Mouse (Mus musculus) hindbrain, embryonic 16.5 days (tissue): ENCODE data around the gene Mtus2. TPM values are rescaled to one million over a fixed set of nuclear protein-coding genes. Genes with fewer than 3 reads are reported as not detected.
A peak's percentile ranks its signal among the peaks of the same experiment; 100 is the strongest.

ENCODE experiments used
- ATAC-seq: fragments of 200-750 bp; cut with Nextera tagmentation; 2 replicates; pipeline ENCODE4 v1.8.0; 2017; ENCODE audit warnings: moderate TSS enrichment, moderate library complexity
- H3K27ac ChIP-seq: fragments of 300-500 bp; sonication (generic); 2 replicates; pipeline ENCODE4 v1.5.1; 2014; ENCODE audit warnings: low read depth, mild to moderate bottlenecking, control low read depth, low read length, moderate library complexity
- H3K27me3 ChIP-seq: fragments of 300-500 bp; sonication (generic); replicated peaks from 2 replicates; pipeline ENCODE4 v1.6.1; 2014; ENCODE audit warnings: low read length; ENCODE audit not compliant: control insufficient read depth, insufficient read depth
- H3K36me3 ChIP-seq: fragments of 300-500 bp; sonication (generic); 2 replicates; pipeline ENCODE4 v1.6.1; 2014; ENCODE audit warnings: mild to moderate bottlenecking, low read length, moderate library complexity, mixed read lengths; ENCODE audit not compliant: control insufficient read depth, insufficient read depth
- H3K4me1 ChIP-seq: fragments of 300-500 bp; sonication (generic); 2 replicates; pipeline ENCODE4 v1.6.1; 2014; ENCODE audit warnings: low read depth, low read length; ENCODE audit not compliant: control insufficient read depth, insufficient read depth
- H3K4me2 ChIP-seq: fragments of 300-500 bp; sonication (generic); 2 replicates; pipeline ENCODE4 v1.6.1; 2014; ENCODE audit warnings: mild to moderate bottlenecking, low read length, control low read depth, moderate library complexity
- H3K4me3 ChIP-seq: fragments of 300-500 bp; sonication (generic); 2 replicates; pipeline ENCODE4 v1.5.1; 2014; ENCODE audit warnings: mild to moderate bottlenecking, low read length, control low read depth, moderate library complexity
- H3K9ac ChIP-seq: fragments of 300-500 bp; sonication (generic); 2 replicates; pipeline ENCODE4 v1.6.1; 2014; ENCODE audit warnings: low read depth, mild to moderate bottlenecking, control low read depth, low read length, moderate library complexity
- H3K9me3 ChIP-seq: fragments of 300-500 bp; sonication (generic); 2 replicates; pipeline ENCODE4 v1.6.1; 2014; ENCODE audit warnings: mild to moderate bottlenecking, low read length, moderate library complexity; ENCODE audit not compliant: control insufficient read depth
- WGBS: fragments of 180-500 bp; shearing (Covaris S2); extraction: QIAGEN DNeasy Blood & Tissue Kit; methylation state at CpG from one replicate; pipeline ENCODE4 v1.1.7; 2014; 5-methylcytosine and 5-hydroxymethylcytosine counted together
- polyA plus RNA-seq: library from polyadenylated mRNA; unstranded; fragments of >200 nt; fragmentation: Nextera tagmentation; extraction: Ambion mirVana; gene quantifications from 2 replicates; pipeline ENCODE4 v1.2.1, GENCODE M21; 2015

Mtus2 gene
- polyA plus RNA-seq, 1 experiment from 2014 or later, result 34.8 TPM

DNA sequence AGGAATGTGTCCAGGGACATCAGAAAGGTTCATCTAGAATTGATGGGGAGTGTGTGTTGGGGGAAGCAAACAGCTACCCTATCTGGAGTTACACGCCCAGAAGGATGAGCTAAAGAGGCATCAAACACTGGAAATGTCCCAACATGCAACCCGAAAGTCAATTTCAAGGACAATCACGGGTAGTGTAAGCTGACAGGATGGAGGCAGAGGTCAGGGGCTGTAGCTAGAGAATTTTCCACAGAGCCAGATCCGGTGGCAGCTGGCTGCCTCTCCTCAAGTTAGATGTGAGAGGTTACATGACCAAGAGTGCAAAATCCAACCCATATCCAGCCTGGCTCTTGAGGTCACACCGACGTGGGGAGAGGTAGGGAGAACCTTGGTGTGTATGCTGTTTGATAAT is 315.7 kb downstream of the Mtus2 start:
- no peaks in the 10 kb centered on the region for H3K27me3 ChIP-seq
- WGBS, result 86% methylated on average over 6 of the region's 6 CpGs
- H3K9ac ChIP-seq, result no peak overlapping the region
- H3K9me3 ChIP-seq, result no peaks in the 10 kb centered on the region
- H3K36me3 ChIP-seq, result no peaks in the 10 kb centered on the region
- no peak overlapping the region for H3K4me2 ChIP-seq
- H3K4me1 ChIP-seq, result no peaks in the 10 kb centered on the region
- no peak for ATAC-seq
- no peak overlapping the region for H3K4me3 ChIP-seq
- no peak overlapping the region for H3K27ac ChIP-seq

DNA sequence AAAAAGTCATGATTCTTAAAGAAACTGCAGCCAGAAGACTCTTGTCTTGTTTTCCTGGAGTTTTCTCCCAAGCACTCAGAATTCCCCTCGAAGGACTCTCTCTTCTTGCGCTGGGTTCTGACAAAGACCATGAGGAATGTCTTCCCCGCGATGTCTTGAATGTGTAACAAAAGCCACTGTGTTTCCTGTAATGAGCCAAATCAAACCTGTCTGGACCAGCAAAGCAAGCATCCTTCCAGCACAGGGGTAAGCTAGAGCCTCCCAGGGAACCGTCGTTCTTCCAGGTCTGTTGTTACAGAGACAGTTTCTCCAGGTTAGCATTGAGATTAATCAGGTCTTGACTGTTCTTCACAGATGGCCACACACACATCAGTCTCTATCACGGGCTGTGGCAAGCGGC is 321.1 kb downstream of the Mtus2 start:
- H3K27me3 ChIP-seq, result no peaks in the 10 kb centered on the region
- no peak overlapping the region for H3K27ac ChIP-seq
- ATAC-seq, result no peak
- no peaks in the 10 kb centered on the region for H3K9me3 ChIP-seq
- H3K9ac ChIP-seq, result no peak overlapping the region
- H3K4me1 ChIP-seq, result no peaks in the 10 kb centered on the region
- 86% methylated on average over 8 of the region's 8 CpGs for WGBS
- no peak overlapping the region for H3K4me3 ChIP-seq
- H3K4me2 ChIP-seq, result no peak overlapping the region
- no peaks in the 10 kb centered on the region for H3K36me3 ChIP-seq

DNA sequence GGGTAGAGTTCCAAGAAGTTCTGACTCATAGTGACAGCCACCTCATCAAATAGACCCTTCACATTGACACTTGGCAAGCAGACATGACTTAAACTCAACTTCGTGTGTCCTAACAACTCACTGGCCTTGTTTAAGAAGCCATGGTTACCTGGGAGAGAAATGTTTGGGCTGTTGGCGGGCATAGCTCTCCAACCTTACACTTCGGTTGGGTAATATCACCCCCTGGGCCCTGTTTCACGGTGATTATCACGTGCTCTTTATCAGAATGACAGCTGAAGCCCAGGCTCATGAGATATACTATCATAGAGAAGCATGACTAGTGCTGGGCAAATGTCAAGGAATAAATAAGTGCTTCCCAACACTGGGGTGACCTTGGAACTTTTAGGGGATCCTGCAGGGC is 323.2 kb downstream of the Mtus2 start:
- H3K4me2 ChIP-seq, result no peak overlapping the region
- H3K27me3 ChIP-seq, result no peaks in the 10 kb centered on the region
- ATAC-seq, result no peak
- no peak overlapping the region for H3K27ac ChIP-seq
- 83% methylated on average over 5 of the region's 5 CpGs for WGBS
- H3K36me3 ChIP-seq, result no peaks in the 10 kb centered on the region
- H3K9me3 ChIP-seq, result no peaks in the 10 kb centered on the region
- no peak overlapping the region for H3K9ac ChIP-seq
- no peak overlapping the region for H3K4me3 ChIP-seq
- H3K4me1 ChIP-seq, result no peaks in the 10 kb centered on the region

- Histone ChIP-seq H3K27me3 (no peaks in the 10 kb centered on the region), H3K27ac (no peak overlapping the region), H3K4me1 (no peaks in the 10 kb centered on the region), H3K9me3 (no peaks in the 10 kb centered on the region), H3K9ac (no peak overlapping the region), H3K4me3 (no peak overlapping the region), H3K4me2 (no peak overlapping the region), H3K36me3 (no peaks in the 10 kb centered on the region)
- ATAC-seq, result no peak
- 84% methylated on average over 6 of the region's 6 CpGs for WGBS
Measured at GRCm38 (mm10) chr5:148282093-148282492, 325.0 kb downstream of the Mtus2 start.

DNA sequence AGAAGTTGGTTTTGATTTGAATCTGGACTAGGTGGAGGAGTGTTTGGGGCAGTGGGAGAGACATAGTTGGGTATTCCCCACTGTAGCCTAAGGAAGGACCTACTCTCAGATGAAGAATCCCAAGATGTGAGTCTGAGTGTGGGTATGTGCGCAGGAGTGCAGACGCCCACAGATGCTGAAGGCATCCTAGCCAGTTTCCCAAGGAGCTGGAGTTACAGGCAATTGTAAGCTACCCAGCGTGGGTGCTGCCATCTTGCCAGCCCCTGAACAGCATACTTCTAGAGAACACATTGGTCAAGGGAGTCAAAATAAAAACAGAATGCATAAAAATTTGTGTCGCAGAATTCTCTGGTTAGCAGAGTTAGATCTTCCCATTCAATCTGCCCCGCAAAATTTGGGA is 325.5 kb downstream of the Mtus2 start:
- Histone ChIP-seq H3K27ac (0 out of 2 replicates have a peak overlapping the region, but pooled peaks have one; percentile 19), H3K4me1 (no peaks in the 10 kb centered on the region), H3K4me3 (no peak overlapping the region), H3K9me3 (no peaks in the 10 kb centered on the region), H3K9ac (no peak overlapping the region), H3K36me3 (no peaks in the 10 kb centered on the region), H3K4me2 (no peak overlapping the region), H3K27me3 (no peaks in the 10 kb centered on the region)
- no peak for ATAC-seq
- WGBS, result 90% methylated on average over 5 of the region's 5 CpGs

- H3K9ac ChIP-seq, result no peak overlapping the region
- no peaks in the 10 kb centered on the region for H3K27me3 ChIP-seq
- H3K27ac ChIP-seq, result no peak overlapping the region
- H3K36me3 ChIP-seq, result no peaks in the 10 kb centered on the region
- 87% methylated on average over 2 of the region's 2 CpGs for WGBS
- no peaks in the 10 kb centered on the region for H3K9me3 ChIP-seq
- H3K4me3 ChIP-seq, result no peak overlapping the region
- H3K4me1 ChIP-seq, result no peaks in the 10 kb centered on the region
- no peak for ATAC-seq
- H3K4me2 ChIP-seq, result no peak overlapping the region
Measured at GRCm38 (mm10) chr5:148283177-148283576, 326.1 kb downstream of the Mtus2 start.

- Histone ChIP-seq H3K27ac (no peak overlapping the region), H3K4me1 (no peaks in the 10 kb centered on the region), H3K9me3 (no peaks in the 10 kb centered on the region), H3K36me3 (no peaks in the 10 kb centered on the region), H3K9ac (no peak overlapping the region), H3K4me3 (no peak overlapping the region), H3K4me2 (no peak overlapping the region), H3K27me3 (no peaks in the 10 kb centered on the region)
- WGBS, result 83% methylated on average over 3 of the region's 3 CpGs
- ATAC-seq, result no peak
Measured at GRCm38 (mm10) chr5:148283584-148283983, 326.5 kb downstream of the Mtus2 start.

GRCm38 (mm10) chr5:148287529-148287928 is 330.4 kb downstream of the Mtus2 start:
- no peaks in the 10 kb centered on the region for H3K4me1 ChIP-seq
- H3K4me2 ChIP-seq, result no peak overlapping the region
- no peak for ATAC-seq
- H3K9ac ChIP-seq, result no peak overlapping the region
- 90% methylated on average over 5 of the region's 5 CpGs for WGBS
- H3K27ac ChIP-seq, result no peak overlapping the region
- no peaks in the 10 kb centered on the region for H3K27me3 ChIP-seq
- no peak overlapping the region for H3K4me3 ChIP-seq
- no peaks in the 10 kb centered on the region; the same call in 1 of the 2 replicates for H3K36me3 ChIP-seq
- peaks cover 5% of the 10 kb centered on the region for H3K9me3 ChIP-seq

DNA sequence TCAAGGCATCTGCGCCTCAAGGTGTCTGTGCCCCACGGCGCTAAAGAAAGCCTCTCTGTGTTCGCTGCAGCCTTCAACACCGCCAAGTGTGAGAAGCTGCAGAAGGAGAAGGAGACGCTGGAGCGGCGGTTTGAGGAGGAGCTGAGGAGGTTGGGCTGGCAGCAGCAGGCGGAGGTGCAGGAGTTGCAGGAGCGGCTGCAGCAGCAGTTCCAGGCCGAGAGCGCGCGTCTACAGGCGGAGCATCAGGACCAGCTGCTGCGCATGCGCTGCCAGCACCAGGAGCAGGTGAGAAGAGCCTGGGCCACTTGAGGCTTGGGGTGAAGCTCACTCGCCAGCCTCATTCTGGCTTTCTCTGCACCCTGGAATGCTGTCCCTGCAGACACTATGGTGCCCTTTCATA is 331.7 kb downstream of the Mtus2 start:
- H3K4me1 ChIP-seq, result no peaks in the 10 kb centered on the region
- 83% methylated on average over 18 of the region's 18 CpGs for WGBS
- no peak overlapping the region for H3K9ac ChIP-seq
- H3K9me3 ChIP-seq, result peaks cover 5% of the 10 kb centered on the region
- no peak overlapping the region for H3K4me2 ChIP-seq
- ATAC-seq, result no peak
- no peaks in the 10 kb centered on the region for H3K27me3 ChIP-seq
- H3K4me3 ChIP-seq, result no peak overlapping the region
- no peaks in the 10 kb centered on the region; the same call in 1 of the 2 replicates for H3K36me3 ChIP-seq
- no peak overlapping the region for H3K27ac ChIP-seq

- no peaks in the 10 kb centered on the region; the same call in 1 of the 2 replicates for H3K36me3 ChIP-seq
- no peak overlapping the region for H3K9ac ChIP-seq
- no peaks in the 10 kb centered on the region for H3K4me1 ChIP-seq
- no peak overlapping the region for H3K27ac ChIP-seq
- peaks cover 5% of the 10 kb centered on the region for H3K9me3 ChIP-seq
- no peaks in the 10 kb centered on the region for H3K27me3 ChIP-seq
- peak; percentile 58; the same call in 1 of the 2 replicates for ATAC-seq
- 46% methylated on average over 7 of the region's 7 CpGs for WGBS
- no peak overlapping the region for H3K4me3 ChIP-seq
- H3K4me2 ChIP-seq, result no peak overlapping the region
Measured at GRCm38 (mm10) chr5:148289951-148290350, 332.8 kb downstream of the Mtus2 start.
